Mouse (Mus musculus) stomach, adult 2 months (tissue): ENCODE data around the gene Terf2ip. TPM values are rescaled to one million over a fixed set of nuclear protein-coding genes. Genes with fewer than 3 reads are reported as not detected.

Source experiments
- polyA plus RNA-seq: library from polyadenylated mRNA; depleted of rRNA; stranded (reverse); fragments of >200 nt; gene quantifications from 2 replicates; pipeline ENCODE4 v1.2.3, GENCODE M21; 2012; rRNA removed

Terf2ip gene
- polyA plus RNA-seq, result 2.8 and 3.3 TPM in 2 replicates

DNA sequence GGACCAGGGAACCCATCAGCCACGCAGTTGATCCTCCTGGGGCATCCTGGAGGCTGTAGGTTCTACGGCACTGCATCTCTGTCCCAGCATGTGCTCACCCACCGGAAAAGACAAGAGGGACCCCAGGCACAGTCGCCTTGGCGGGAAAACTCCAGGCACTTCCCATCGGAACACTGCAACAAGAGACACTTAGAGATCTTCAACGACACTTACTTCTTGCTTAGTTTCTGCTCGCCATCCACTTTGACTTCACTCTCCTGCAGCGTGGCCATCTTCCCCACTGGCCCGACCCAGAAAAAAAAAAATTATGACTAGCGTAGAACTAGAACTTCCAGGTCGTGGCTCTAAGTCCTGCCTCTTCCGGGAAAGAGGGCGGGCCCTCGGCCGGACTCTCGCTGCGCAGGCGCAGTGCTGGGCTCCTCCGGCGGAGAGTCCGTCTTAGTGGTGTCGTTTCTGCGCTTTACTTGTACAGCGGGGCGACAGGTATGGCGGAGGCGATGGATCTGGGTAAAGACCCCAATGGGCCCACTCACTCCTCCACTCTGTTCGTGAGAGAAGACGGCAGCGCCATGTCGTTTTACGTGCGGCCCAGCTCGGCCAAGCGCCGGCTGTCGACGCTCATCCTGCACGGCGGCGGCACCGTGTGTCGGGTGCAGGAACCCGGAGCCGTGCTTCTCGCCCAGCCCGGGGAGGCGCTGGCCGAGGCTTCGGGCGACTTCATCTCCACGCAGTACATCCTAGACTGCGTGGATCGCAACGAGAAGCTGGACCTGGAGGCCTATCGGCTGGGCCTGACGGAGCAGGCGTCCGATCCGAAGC lies at the start of gene Terf2ip, which contains the start of gene Kars:
Gene Terf2ip, plus strand, starts transcription at position 402 of the 819 bp plus-strand sequence.
Gene Kars, minus strand, starts transcription at position 327 of the 819 bp plus-strand sequence.

DNA sequence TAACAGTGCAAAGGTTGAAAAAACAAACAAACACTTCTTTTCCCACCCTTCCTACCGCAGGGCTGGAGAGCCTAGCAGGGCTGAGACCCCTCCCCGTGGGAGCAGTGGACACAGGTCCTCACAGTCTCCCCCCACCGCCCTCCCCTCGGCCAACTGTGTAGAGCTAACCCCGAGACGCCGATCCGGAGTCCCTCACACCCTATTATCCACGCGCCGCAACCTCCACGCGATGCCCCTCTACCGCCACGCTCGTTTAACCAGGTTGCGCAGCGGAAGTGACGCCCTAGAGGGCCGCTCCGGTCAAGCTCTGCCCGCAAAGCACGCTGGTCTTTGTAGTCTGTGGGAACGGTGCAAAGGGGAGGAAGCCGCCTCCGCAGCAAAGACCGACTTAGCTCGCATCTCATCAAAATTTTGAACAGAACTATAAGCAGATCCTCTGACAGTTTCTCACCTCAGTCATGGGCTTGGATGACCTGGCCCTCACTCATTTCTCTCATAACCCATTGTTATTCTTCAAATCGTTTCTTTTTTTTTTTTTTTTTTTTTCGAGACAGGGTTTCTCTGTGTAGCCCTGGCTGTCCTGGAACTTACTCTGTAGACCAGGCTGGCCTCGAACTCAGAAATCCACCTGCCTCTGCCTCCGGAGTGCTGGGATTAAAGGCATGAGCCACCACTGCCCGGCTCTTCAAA lies 19.0 kb upstream of the Terf2ip start, which contains the start of gene Adat1:
Gene Adat1, minus strand, starts transcription at position 290 of the 690 bp plus-strand sequence.

DNA sequence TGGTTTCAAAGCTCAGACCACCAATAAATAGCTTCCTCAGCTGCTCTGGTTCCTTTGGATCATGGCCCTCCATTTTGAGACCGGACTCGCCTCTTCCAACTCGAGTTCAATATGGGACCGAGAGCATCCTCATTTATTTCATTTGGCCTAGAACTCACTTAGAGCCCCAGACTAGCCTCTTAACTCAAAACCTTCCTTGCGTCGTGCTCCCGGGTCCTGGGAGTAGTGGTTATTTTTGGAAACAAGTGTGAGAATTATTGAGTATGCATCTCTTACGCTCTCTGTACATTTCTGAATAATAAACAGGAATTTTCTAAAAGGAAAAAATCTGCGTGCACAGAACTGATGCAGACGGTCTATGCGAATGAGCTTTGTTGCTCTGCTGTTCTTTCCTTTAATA lies 3.7 kb downstream of the Terf2ip start, which contains the start of gene Gm6793:
Gene Gm6793, minus strand, starts transcription at position 101 of the 400 bp plus-strand sequence.

Other genes with a start within 250 kb of the Terf2ip start
- gene Cfdp1, start 157.1 kb upstream of the Terf2ip start, polyA plus RNA-seq, result 0.32 and 0.55 TPM in 2 replicates
- gene Tmem170, start 134.6 kb upstream of the Terf2ip start, polyA plus RNA-seq, result 0.98 and 1.1 TPM in 2 replicates
- 0.09 and 0.14 TPM in 2 replicates for gene Chst5, start 101.0 kb upstream of the Terf2ip start, polyA plus RNA-seq
- 1.6 TPM in 2 replicates for gene Tmem231, start 77.5 kb upstream of the Terf2ip start, polyA plus RNA-seq
- gene Gabarapl2, start 70.7 kb upstream of the Terf2ip start, polyA plus RNA-seq, result 4.9 and 5.7 TPM in 2 replicates
- 0.40 and 0.74 TPM in 2 replicates for gene Adat1, start 19.1 kb upstream of the Terf2ip start, polyA plus RNA-seq
- 8.8 and 11.5 TPM in 2 replicates for gene Kars, start 75 bp upstream of the Terf2ip start, polyA plus RNA-seq
- gene Gm6793, start 3.6 kb downstream of the Terf2ip start, polyA plus RNA-seq, result not detected in 2 replicates